Mouse (Mus musculus) stomach, postnatal 0 days (tissue): ENCODE data around the gene Celf2. TPM values are rescaled to one million over a fixed set of nuclear protein-coding genes. Genes with fewer than 3 reads are reported as not detected.

Experiments
- ATAC-seq: fragments of 200-750 bp; cut with Nextera tagmentation; 2 replicates; pipeline ENCODE4 v1.8.0; 2017; ENCODE audit not compliant: low FRiP score, low TSS enrichment
- DNase-seq: peaks from one replicate; pipeline ENCODE4 v3.0.0-alpha.2; 2016; ENCODE audit warnings: low spot score
- H3K27ac ChIP-seq: fragments of 300-500 bp; sonication (generic); replicated peaks from 2 replicates; pipeline ENCODE4 v1.5.1; 2014; ENCODE audit warnings: mild to moderate bottlenecking, control low read depth
- H3K27me3 ChIP-seq: fragments of 300-500 bp; sonication (generic); 2 replicates; pipeline ENCODE4 v1.6.1; 2014; ENCODE audit warnings: low read length; ENCODE audit not compliant: control insufficient read depth, insufficient read depth
- H3K36me3 ChIP-seq: fragments of 300-500 bp; sonication (generic); 2 replicates; pipeline ENCODE4 v1.6.1; 2014; ENCODE audit warnings: low read length, mixed read lengths; ENCODE audit not compliant: control insufficient read depth, insufficient read depth
- H3K4me1 ChIP-seq: fragments of 300-500 bp; sonication (generic); replicated peaks from 2 replicates; pipeline ENCODE4 v1.6.1; 2014; ENCODE audit warnings: antibody characterized with exemption; ENCODE audit not compliant: control insufficient read depth, insufficient read depth
- H3K4me2 ChIP-seq: fragments of 300-500 bp; sonication (generic); replicated peaks from 2 replicates; pipeline ENCODE4 v1.6.1; 2014; ENCODE audit warnings: low read depth, mild to moderate bottlenecking, control low read depth, moderate library complexity
- H3K4me3 ChIP-seq: fragments of 300-500 bp; sonication (generic); 2 replicates; pipeline ENCODE4 v1.5.1; 2014; ENCODE audit warnings: low read depth, low read length, control low read depth
- H3K9ac ChIP-seq: fragments of 300-500 bp; sonication (generic); 2 replicates; pipeline ENCODE4 v1.6.1; 2014; ENCODE audit warnings: mild to moderate bottlenecking, low read length, control low read depth, mixed read lengths
- H3K9me3 ChIP-seq: fragments of 300-500 bp; sonication (generic); 2 replicates; pipeline ENCODE4 v1.6.1; 2016; ENCODE audit warnings: low read length; ENCODE audit not compliant: control insufficient read depth
- CTCF ChIP-seq: IDR thresholded peaks from 2 replicates; pipeline ENCODE4 v1.5.1; 2016; ENCODE audit warnings: antibody characterized with exemption, low read depth, mild to moderate bottlenecking, moderate library complexity
- EP300 ChIP-seq: optimal IDR thresholded peaks from 2 replicates; pipeline ENCODE3; 2016; ENCODE audit warnings: antibody characterized with exemption
- WGBS: fragments of 180-500 bp; shearing (Covaris S2); extraction: QIAGEN DNeasy Blood & Tissue Kit; methylation state at CpG from one replicate; pipeline ENCODE4 v1.1.7; 2014; 5-methylcytosine and 5-hydroxymethylcytosine counted together
- polyA plus RNA-seq: library from polyadenylated mRNA; unstranded; fragments of >200 nt; fragmentation: Nextera tagmentation; extraction: Ambion mirVana; gene quantifications from 2 replicates; pipeline ENCODE4 v1.2.1, GENCODE M21; 2015

Gene Celf2
- polyA plus RNA-seq, 1 experiment from 2014 or later: 23.4 TPM

DNA sequence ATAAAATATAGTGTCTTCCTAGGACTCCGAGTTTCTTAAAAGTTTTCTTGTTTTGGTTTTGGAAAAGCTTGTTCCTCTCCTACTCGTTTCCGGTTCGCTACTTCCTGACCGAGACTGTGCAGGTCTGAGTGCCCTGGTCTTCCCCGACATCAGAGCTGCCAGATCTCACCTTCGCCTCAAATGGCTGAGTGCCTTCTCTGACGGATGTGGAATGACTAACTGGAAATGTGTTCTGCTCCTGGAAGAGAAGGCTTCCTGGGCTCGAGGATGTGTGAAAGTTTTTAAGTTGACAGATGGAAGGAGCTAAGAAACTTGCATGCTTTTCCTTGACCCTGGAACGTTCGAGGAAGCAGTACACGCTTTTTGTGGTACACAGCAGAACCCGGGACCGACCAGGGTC is 421.9 kb downstream of the Celf2 start:
- ATAC-seq (no peak), DNase-seq (no peak)
- Histone ChIP-seq H3K27ac (no peak overlapping the region), H3K36me3 (no peaks in the 10 kb centered on the region), H3K9me3 (no peaks in the 10 kb centered on the region), H3K27me3 (no peaks in the 10 kb centered on the region), H3K9ac (no peak overlapping the region), H3K4me1 (no peaks in the 10 kb centered on the region), H3K4me3 (no peak overlapping the region), H3K4me2 (no peak overlapping the region)
- WGBS: 76% methylated on average over 14 of the region's 14 CpGs
- TF ChIP-seq CTCF (no peak), EP300 (no peak)

DNA sequence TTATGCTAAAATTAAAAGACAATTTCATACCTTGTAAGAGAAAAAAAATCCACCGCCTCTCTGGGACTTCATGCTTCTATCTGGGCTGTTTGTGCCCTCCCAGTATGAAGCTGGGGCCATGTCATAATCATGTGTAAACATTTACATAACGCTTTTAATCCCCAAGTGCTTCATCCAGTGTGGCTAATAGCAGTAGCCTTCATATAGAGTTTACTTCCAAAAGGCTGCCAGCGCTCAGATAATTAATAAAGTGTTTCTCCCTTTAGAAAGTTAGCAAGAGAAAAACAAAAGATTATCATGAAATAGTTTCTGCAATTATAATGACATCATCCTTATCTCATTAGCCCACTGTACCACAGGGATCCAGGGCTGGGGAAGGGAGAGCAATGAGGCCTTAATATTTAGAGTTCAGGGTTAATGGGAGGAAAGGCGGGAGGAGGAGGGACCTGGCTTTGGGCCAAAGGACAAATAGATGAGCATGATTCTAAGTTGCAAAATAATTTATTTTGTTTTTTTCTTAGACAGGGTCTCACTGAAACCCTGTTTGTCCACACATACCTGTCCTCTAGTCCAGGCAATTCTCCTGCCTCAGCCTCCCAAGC is 425.8 kb downstream of the Celf2 start:
- TF ChIP-seq EP300: no peak
- TF ChIP-seq CTCF: no peak

DNA sequence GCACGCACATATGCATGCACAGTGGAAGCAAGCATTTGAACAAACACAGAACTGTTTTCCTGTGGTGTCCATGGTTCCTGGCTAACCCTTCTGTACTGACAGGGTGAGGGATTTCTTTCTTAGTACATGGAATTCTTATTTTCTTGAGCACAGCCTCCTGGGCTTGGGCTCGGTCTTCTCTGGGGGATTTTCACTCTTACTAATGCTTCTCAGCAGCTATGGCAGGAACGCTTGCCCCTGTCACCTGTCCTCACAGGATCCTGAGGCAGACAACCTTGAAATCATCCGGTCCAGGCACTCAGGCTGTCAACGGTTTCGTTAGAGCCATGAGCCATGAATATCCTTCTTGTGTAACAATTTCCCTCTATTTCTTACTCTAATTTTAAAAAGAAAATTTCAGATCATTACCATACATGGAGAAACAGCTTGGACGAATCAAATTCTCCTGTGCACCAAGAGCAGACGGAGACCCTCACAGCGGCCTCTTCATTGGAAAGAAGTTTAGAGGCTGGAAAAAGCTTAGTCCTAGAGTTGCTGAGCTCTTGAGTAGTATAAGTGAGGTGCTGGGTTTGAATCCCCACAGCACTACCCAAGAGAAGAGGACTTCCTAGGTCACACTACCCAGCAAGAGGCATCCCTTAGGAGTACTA is 426.9 kb downstream of the Celf2 start:
- TF ChIP-seq CTCF (no peak), EP300 (no peak)
- Histone ChIP-seq H3K4me2 (peak overlapping the region; percentile 36), H3K4me3 (peak overlapping the region; percentile 20; the same call in 1 of the 2 replicates), H3K27me3 (no peaks in the 10 kb centered on the region), H3K4me1 (no peaks in the 10 kb centered on the region), H3K27ac (peak overlapping the region; percentile 77), H3K36me3 (no peaks in the 10 kb centered on the region), H3K9me3 (no peaks in the 10 kb centered on the region), H3K9ac (0 out of 2 replicates have a peak overlapping the region, but pooled peaks have one; percentile 24)
- WGBS: 49% methylated on average over 9 of the region's 9 CpGs
- DNase-seq (no peak), ATAC-seq (peak; percentile 43; the same call in 1 of the 2 replicates)

More for the DNA sequence above, 425.8 kb downstream of the Celf2 start:
- Histone ChIP-seq H3K4me1 (no peaks in the 10 kb centered on the region), H3K9ac (no peak overlapping the region), H3K4me2 (peak overlapping the region; percentile 36), H3K9me3 (no peaks in the 10 kb centered on the region), H3K27me3 (no peaks in the 10 kb centered on the region), H3K27ac (peak overlapping the region; percentile 77), H3K4me3 (0 out of 2 replicates have a peak overlapping the region, but pooled peaks have one; percentile 20), H3K36me3 (no peaks in the 10 kb centered on the region)
- DNase-seq: no peak
- ATAC-seq: no peak
- 28% methylated on average over 4 of the region's 4 CpGs for WGBS

DNA sequence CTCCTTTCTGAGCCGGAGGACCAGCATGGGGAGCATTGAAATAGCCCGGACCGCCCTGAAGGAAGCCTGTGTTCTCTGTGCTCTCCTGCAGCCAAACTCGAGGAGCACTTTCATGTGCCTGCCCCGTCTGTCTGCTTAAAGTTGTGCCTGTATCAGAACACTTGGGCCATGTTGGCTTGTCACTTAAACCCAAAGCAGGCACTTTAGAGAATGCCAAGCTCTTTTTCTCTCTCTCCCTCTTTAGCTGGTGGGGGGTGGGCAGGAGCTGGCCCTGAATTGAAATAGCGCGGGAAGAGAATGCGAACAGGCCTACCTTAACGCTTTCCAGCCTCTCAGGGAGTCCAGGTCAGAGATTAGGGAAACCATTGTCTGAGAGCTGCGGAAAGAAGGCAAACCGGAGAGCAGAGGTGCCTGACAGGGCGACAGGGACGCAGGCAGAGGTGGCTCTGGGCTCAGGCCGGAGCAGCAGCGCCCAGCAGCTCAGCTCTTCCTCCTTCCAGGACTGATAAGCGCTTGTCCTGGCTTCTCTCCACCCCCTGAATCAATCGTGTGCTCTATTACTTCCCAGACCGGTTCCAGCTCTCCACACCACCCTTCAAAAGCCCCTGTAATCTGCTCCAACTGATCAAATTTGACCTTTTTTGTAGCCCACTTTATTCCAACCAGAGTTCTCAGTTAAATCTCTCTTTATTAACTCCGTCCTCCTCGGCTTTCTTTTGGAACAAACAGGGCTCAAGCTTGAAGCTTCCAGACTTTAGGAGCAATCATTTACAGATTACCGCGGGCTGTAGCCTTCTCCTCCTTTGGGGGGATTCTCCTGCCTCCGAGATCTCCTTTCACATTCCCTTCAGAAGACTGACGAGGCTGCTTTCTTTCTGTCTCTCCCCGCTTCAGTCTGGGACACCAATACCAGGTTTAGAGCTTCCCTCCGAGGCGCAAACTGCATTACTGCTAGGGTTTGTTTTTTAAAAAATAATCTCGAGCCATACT is 428.3 kb downstream of the Celf2 start:
- 14% methylated on average over 28 of the region's 28 CpGs for WGBS
- Histone ChIP-seq H3K27me3 (no peaks in the 10 kb centered on the region), H3K9me3 (no peaks in the 10 kb centered on the region), H3K4me1 (no peaks in the 10 kb centered on the region), H3K4me2 (peak overlapping the region; percentile 67), H3K36me3 (no peaks in the 10 kb centered on the region), H3K27ac (peak overlapping the region; percentile 77), H3K4me3 (peak overlapping the region; percentile 38), H3K9ac (peak overlapping the region; percentile 66)
- DNase-seq (peak; percentile 42), ATAC-seq (peak; percentile 70)
- TF ChIP-seq EP300: no peak
- TF ChIP-seq CTCF: no peak

DNA sequence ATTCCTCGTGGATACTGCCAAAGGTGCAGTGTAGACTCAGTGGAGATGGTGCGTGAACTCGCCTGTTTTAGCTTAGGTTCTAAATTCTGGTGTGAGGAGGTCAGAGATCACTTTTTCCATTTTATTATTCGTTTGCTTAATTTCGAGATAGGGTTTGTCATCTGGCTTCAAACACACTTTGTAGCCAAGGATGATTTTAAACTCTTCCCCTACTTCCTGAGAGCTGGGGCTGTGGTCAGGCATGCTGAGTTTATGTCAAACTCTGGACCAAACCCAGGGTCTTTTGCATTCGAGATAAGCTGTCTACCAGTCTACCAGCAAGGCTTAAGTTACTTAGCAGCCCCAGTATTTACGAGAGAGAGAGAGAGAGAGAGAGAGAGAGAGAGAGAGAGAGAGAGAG is 429.3 kb downstream of the Celf2 start:
- H3K9me3 ChIP-seq: no peaks in the 10 kb centered on the region
- no peak overlapping the region for H3K4me3 ChIP-seq
- H3K36me3 ChIP-seq: no peaks in the 10 kb centered on the region
- H3K4me2 ChIP-seq: peak overlapping the region; percentile 67
- H3K9ac ChIP-seq: no peak overlapping the region
- no peaks in the 10 kb centered on the region for H3K27me3 ChIP-seq
- TF ChIP-seq CTCF (no peak), EP300 (no peak)
- WGBS: 57% methylated on average over 7 of the region's 7 CpGs
- no peaks in the 10 kb centered on the region for H3K4me1 ChIP-seq
- H3K27ac ChIP-seq: no peak overlapping the region
- DNase-seq: no peak
- ATAC-seq: no peak
